Mouse (Mus musculus) liver (tissue): Measurements from ENCODE around the gene Duxf3.
"Not testable (repeated sequence)": the region's sequence is repeated elsewhere in the genome, so short reads cannot be mapped to it uniquely, and the experiment has no call there.

Source experiments
- DNase-seq: peaks from one replicate; pipeline ENCODE4 v3.0.0-alpha.2; 2020; ENCODE audit warnings: mixed read lengths

The Duxf3 gene

GRCm38 (mm10) chr10:58232641-58232969, at the start of gene Duxf3:
Gene Duxf3 (minus strand): TSS chr10:58232675.
- DNase-seq: not testable (repeated sequence)

GRCm38 (mm10) chr10:58282238-58282637, 49.8 kb upstream of the Duxf3 start:
- no peak for DNase-seq

- DNase-seq: no peak
These were observed 26.0 kb upstream of the Duxf3 start for GRCm38 (mm10) chr10:58258466-58258865.

GRCm38 (mm10) chr10:58255954-58256353, 23.5 kb upstream of the Duxf3 start:
- DNase-seq: no peak

- DNase-seq: peak; percentile 94
These were observed 22.9 kb upstream of the Duxf3 start, which contains the start of gene Gcc2 for GRCm38 (mm10) chr10:58255213-58255892. Gene Gcc2 (plus strand): TSS chr10:58255497.

- no peak for DNase-seq
These were observed 22.2 kb upstream of the Duxf3 start for GRCm38 (mm10) chr10:58254635-58255175.

GRCm38 (mm10) chr10:58249535-58249934, 17.1 kb upstream of the Duxf3 start:
- no peak for DNase-seq

GRCm38 (mm10) chr10:58238984-58239740, 6.7 kb upstream of the Duxf3 start:
- peak; percentile 26 for DNase-seq

GRCm38 (mm10) chr10:58236613-58237012, 4.1 kb upstream of the Duxf3 start, which contains the start of gene Gm4981:
Gene Gm4981 (minus strand): TSS chr10:58236701.
- no peak for DNase-seq

- not testable (repeated sequence) for DNase-seq
These were observed 2.5 kb upstream of the Duxf3 start for GRCm38 (mm10) chr10:58234985-58235384.

- DNase-seq: not testable (repeated sequence)
These were observed 1.3 kb upstream of the Duxf3 start for GRCm38 (mm10) chr10:58233740-58234121.

- not testable (repeated sequence) for DNase-seq
These were observed 722 bp upstream of the Duxf3 start for GRCm38 (mm10) chr10:58233054-58233739.

- peak; percentile 70 for DNase-seq
These were observed 465 bp downstream of the Duxf3 start for GRCm38 (mm10) chr10:58231779-58232640.

GRCm38 (mm10) chr10:58231088-58231487, 1.4 kb downstream of the Duxf3 start:
- DNase-seq: not testable (repeated sequence)

GRCm38 (mm10) chr10:58230021-58230420, 2.5 kb downstream of the Duxf3 start:
- not testable (repeated sequence) for DNase-seq

- not testable (repeated sequence) for DNase-seq
These were observed 4.7 kb downstream of the Duxf3 start for GRCm38 (mm10) chr10:58227798-58228197.

- peak; percentile 38 for DNase-seq
These were observed 6.1 kb downstream of the Duxf3 start for GRCm38 (mm10) chr10:58226357-58226756.

GRCm38 (mm10) chr10:58224827-58225785, 7.4 kb downstream of the Duxf3 start, which contains the start of gene AW822073:
Gene AW822073 (minus strand): TSS chr10:58224930.
- DNase-seq: peak; percentile 27

- DNase-seq: peak; percentile 59
These were observed 8.3 kb downstream of the Duxf3 start for GRCm38 (mm10) chr10:58223972-58224805.

GRCm38 (mm10) chr10:58223161-58223560, 9.3 kb downstream of the Duxf3 start:
- not testable (repeated sequence) for DNase-seq
